Mouse (Mus musculus) embryonic stem cell, embryonic (primary cell): ENCODE measurements around the gene Bfsp2.

Experiments used
- CTCF ChIA-PET, 4 experiments: fragments of 300-600 bp in 2 of 4; fragments of 350-600 bp in 2 of 4; sonication (Branson Sonifier 250); formaldehyde crosslinking; loops; one replicate each; lab custom pipeline; 2022; ENCODE audit warnings: inconsistent platforms in 2 of 4; lab: Charles Lee
- POLR2A ChIA-PET, 4 experiments: fragments of 300-600 bp in 2 of 4; fragments of 350-600 bp in 2 of 4; sonication (Branson Sonifier 250); formaldehyde crosslinking; loops; one replicate each; lab custom pipeline; 2022; ENCODE audit warnings: antibody characterized with exemption in 4 of 4, inconsistent platforms in 1 of 4; lab: Charles Lee

Gene Bfsp2

DNA sequence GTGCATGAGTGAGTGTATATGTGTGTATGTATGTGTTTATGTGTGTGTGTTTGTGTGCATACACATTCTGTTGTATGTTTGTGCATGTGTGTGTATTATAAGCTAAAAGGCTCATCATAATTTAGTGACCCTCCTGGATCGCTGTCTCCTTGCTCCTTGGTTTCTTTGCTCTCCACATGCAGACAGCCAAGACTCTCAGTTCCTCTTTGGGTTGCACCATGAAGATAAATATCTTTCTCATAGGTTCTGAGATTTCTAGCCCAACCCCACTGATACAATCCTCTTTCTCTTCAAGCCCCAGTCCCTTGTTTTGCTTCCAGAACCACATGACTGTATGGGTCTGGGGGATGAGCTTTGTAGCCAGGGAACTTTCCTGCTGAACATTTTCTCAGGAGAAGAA is 20.9 kb downstream of the Bfsp2 start:
- CTCF ChIA-PET = interaction anchor here in 1 of 4 experiments (2.2 kb wide), 1 partner anchor 10 kb away, joined by 6 read pairs; no protein-coding TSS in a partner anchor
- POLR2A ChIA-PET = interaction anchor here in 1 of 4 experiments (0.6 kb wide), 1 partner anchor 116 kb away, joined by 3 read pairs; no protein-coding TSS in a partner anchor

DNA sequence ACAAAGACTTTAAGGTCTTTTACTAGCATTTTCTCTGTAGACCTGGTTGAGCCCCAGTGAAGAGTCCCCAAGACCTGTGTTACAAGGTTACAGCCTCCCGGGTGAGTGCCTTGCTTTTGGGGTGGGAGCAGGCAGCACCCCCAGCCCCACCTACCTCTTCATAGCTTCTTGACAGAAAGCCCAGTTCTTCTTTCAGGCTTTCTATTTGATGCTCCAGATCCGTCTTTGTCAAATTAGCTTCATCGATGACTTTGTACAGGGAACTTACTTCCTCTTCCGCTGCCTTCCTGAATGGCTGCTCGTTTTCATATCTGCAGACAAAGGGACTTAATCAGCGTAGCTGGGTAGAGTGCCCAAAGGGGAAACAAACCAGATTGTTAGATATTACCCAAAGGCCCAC is 30.6 kb downstream of the Bfsp2 start:
- ChIA-PET CTCF (no interaction called here), POLR2A (interaction anchor here in 1 of 4 experiments (1.5 kb wide), 1 partner anchor 102 kb away, joined by 3 read pairs; no protein-coding TSS in a partner anchor)

DNA sequence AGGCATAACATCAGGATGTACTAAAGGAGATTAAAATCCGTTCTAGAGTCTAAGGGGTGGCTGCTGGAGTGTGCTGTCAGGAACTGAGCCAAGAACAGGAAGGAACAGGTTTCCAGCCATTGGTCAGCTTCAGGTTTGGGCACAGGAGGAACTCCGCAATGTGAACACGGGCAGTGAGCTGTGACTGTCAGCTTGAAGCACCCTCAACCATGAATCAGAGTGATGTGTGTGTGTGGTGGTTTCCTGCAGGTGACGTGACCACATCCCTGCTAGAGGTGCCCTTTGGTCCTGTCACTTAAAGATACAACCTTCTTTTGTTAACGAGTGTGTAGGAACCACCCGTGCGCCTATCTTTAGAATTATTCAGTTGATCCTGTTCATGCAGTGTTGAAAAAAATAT is 31.1 kb downstream of the Bfsp2 start:
- POLR2A ChIA-PET = no interaction called here

DNA sequence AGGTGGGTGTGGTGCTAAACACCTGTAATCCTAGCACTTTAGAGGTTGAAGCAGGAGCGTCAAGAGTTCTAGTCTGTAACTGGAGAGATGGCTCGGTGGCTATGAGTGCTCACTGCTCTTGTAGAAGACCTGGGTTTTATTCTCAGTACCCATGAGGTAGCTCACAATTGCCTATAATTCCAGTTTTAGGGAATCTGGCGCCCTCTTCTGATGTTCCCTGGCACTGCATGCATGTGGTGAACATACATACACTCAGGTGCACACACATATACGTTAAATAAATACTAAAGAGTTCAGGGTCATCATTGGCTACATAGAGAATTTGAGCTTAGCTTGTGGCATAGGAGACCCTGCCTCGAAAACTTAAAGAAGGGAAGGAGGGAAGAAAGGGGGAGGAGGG is 35.6 kb downstream of the Bfsp2 start:
- ChIA-PET POLR2A (interaction anchor here in 2 of 4 experiments (0.6 to 1.0 kb wide), 2 partner anchors 21 to 922 kb away, joined by 3 read pairs; no protein-coding TSS in a partner anchor), CTCF (interaction anchor here in 3 of 4 experiments (0.7 to 1.2 kb wide), 5 partner anchors 14 to 237 kb away, joined by 3 to 5 read pairs (median 3); no protein-coding TSS in a partner anchor)

More for the DNA sequence above, 31.1 kb downstream of the Bfsp2 start:
- CTCF ChIA-PET = no interaction called here

DNA sequence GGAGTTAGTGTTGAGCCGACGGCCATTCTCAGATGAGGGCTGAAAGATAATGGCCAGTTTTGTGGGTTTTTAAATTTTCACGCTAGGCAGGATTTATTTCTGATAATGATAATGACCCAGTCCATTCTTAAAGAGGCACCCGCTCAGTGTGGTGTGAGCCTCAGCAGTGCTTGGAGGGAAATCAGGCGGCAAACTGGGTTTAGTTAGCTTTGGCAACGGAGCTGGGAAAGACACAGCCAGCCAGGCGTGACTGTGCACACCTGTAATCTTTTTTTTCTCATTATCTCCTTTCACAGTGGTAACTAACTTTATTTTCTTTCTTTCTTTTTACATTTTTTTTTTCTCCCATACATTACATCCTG is 36.4 kb downstream of the Bfsp2 start:
- POLR2A ChIA-PET = interaction anchor here in 1 of 4 experiments (1.6 kb wide), 1 partner anchor 13 kb away, joined by 5 read pairs; no protein-coding TSS in a partner anchor
- CTCF ChIA-PET = no interaction called here

DNA sequence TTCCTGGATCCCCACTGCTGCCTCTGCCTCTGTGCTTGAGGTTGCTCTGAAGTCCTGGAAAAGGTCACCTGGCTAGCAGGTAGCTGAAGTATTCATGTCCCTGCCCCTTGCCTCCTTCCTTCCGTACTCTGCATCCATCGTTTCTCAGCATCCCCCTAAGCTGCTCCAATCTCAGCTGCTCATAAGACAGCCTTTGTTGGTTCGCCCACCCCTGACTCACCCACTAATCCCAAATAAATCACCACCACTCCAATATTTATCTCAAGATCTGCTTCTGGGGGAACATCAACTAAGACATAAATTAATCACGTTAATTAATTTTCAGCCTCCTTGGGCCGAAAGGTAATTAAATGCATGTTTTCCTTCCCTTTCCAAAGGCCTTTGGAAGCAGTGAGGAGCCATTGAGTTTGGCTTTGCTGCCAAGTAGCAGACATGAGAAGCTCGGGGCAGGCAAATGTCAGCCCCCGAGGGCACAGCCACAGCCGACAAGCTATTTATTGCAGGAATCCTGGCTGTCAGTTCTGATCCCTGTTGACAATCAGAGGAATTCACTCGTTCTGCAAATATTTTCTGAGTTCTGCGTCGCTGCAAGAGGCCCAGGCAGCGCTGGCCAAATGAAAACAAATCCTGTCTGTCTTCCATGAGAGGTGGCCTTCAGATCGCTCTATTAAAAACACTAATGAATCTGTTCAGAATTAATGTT is 36.9 kb downstream of the Bfsp2 start:
- ChIA-PET POLR2A (interaction anchor here in 3 of 4 experiments (0.7 to 1.6 kb wide), 3 partner anchors 10 to 159 kb away, joined by 3 to 5 read pairs (median 3); no protein-coding TSS in a partner anchor), CTCF (interaction anchor here in 1 of 4 experiments (0.5 kb wide), 1 partner anchor 234 kb away, joined by 3 read pairs; no protein-coding TSS in a partner anchor)

- CTCF ChIA-PET = no interaction called here
- POLR2A ChIA-PET = interaction anchor here in 2 of 4 experiments (1.3 to 1.5 kb wide), 2 partner anchors 13 to 60 kb away, joined by 4 to 5 read pairs; no protein-coding TSS in a partner anchor
Measured at GRCm38 (mm10) chr9:103440597-103440996, 39.6 kb downstream of the Bfsp2 start.

DNA sequence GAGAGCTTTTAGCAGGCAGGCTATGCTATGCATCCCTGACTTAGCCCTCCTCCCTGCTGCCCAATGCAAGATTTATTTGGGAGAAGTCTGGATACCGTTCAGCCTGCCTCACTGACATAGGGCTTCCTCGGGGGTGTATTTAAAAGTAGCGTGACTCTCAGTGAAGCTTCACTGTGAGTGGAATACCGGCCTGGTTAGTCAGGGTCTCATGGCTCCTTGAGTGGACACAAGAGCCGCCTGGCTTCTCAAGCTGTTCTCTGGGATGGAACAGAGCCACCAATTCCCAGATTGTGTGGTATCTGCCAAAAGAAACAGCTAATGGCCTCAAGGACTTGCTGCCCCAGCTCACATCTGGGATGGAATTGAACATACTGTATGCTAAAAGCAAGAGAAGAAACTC is 43.1 kb downstream of the Bfsp2 start:
- ChIA-PET CTCF (no interaction called here), POLR2A (interaction anchor here in 2 of 4 experiments (0.9 to 1.9 kb wide), 5 partner anchors 10 to 132 kb away, joined by 3 to 6 read pairs (median 4); partner anchors contain the start of genes 1300017J02Rik (in 1 of the 2) and Topbp1 (in 1 of the 2))

GRCm38 (mm10) chr9:103434116-103434515 is 46.1 kb downstream of the Bfsp2 start:
- ChIA-PET CTCF (interaction anchor here in 3 of 4 experiments (0.6 to 0.7 kb wide), 4 partner anchors 12 to 775 kb away, joined by 3 to 7 read pairs (median 4); no protein-coding TSS in a partner anchor), POLR2A (interaction anchor here in 1 of 4 experiments (1.1 kb wide), 1 partner anchor 9 kb away, joined by 3 read pairs; no protein-coding TSS in a partner anchor)

DNA sequence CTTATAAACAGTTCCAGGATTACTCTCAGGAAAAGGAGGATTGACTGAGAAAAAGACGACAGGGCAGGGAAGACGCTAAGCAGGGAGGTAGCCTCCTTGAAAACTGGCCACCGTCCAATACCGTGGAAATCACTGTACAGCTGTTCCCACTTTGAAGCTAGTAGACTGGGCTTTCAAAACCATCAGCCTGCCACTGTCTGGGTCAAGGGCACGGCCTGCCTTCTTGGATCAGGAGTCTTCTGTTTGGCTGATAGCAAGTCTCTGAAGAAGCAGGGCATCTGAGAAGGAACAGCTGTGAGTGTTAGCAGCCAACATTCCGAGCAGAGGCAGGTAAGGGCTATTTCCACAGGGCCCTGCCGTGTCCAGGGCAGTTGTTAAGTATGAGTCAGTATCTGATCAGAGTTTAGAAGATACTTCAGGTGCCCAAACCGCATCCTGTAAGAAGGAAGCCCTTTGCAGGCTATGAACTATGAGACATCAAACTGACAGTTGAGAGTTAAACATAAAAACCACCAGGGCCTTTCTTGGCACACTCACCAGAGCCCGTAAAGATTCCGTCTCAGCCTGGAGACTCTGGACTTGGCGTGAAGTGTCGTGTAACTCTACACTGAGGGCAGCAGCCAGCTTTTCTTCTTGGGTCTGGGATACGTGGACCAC is 48.0 kb downstream of the Bfsp2 start:
- CTCF ChIA-PET = interaction anchor here in 1 of 4 experiments (0.6 kb wide), 1 partner anchor 47 kb away, joined by 6 read pairs; no protein-coding TSS in a partner anchor

DNA sequence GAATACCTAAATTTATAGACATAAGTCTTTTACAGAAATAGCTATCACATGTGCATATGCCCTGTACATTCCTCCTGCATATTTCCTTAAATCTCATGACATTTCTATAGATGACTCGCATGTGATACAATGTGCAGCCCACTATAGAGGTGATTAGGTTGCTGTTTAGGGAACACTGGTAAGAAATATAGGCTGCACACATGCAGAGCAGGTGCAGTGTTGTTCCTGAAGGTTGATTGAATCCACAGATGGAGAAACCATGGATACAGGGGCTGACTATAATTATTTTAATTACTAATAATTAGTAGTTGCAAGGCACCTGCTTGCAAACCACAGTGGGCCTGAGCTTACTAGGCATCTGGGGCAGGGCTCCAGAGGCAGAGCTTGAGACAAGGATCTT is 48.5 kb downstream of the Bfsp2 start:
- CTCF ChIA-PET = interaction anchor here in 2 of 4 experiments (0.6 to 1.3 kb wide), 2 partner anchors 13 to 47 kb away, joined by 3 to 6 read pairs; no protein-coding TSS in a partner anchor

More for the DNA sequence above, 48.0 kb downstream of the Bfsp2 start:
- POLR2A ChIA-PET = interaction anchor here in 2 of 4 experiments (0.7 to 2.5 kb wide), 5 partner anchors 11 to 73 kb away, joined by 3 to 10 read pairs (median 4); no protein-coding TSS in a partner anchor

GRCm38 (mm10) chr9:103430431-103431220 is 49.6 kb downstream of the Bfsp2 start:
- CTCF ChIA-PET = interaction anchor here in 1 of 4 experiments (1.3 kb wide), 1 partner anchor 14 kb away, joined by 3 read pairs; no protein-coding TSS in a partner anchor

More for the DNA sequence above, 48.5 kb downstream of the Bfsp2 start:
- POLR2A ChIA-PET = interaction anchor here in 2 of 4 experiments (0.7 to 2.5 kb wide), 6 partner anchors 12 to 81 kb away, joined by 3 to 10 read pairs (median 4); no protein-coding TSS in a partner anchor

GRCm38 (mm10) chr9:103426425-103426824 is 53.8 kb downstream of the Bfsp2 start:
- POLR2A ChIA-PET = interaction anchor here in 3 of 4 experiments (0.6 to 2.3 kb wide), 18 partner anchors 10 to 492 kb away, joined by 3 to 10 read pairs (median 4); no protein-coding TSS in a partner anchor
- CTCF ChIA-PET = interaction anchor here in 2 of 4 experiments (0.5 to 0.9 kb wide), 2 partner anchors 9 to 210 kb away, joined by 3 to 4 read pairs; no protein-coding TSS in a partner anchor

More at GRCm38 (mm10) chr9:103430431-103431220, 49.6 kb downstream of the Bfsp2 start:
- POLR2A ChIA-PET = interaction anchor here in 2 of 4 experiments (0.6 to 2.5 kb wide), 6 partner anchors 13 to 80 kb away, joined by 3 to 10 read pairs (median 4); no protein-coding TSS in a partner anchor

DNA sequence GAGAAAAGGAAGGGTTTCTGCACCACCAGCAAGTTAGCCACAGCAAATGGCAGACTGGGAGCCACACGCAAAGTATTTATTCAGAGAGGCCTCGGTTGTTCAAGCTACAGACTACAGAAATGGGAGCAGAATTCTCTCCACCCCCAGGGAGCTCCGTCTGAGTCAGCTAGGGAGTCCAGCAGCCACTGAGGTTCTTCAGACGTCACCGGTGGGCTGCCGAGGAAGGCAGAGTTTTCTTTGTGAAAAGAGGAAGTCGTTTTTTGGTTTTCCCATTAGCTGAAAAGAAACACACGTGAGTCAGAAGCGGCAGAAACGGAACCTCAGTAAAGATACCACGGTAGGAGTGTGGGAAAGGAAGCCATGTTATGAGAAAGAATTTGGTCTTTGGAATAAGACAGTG is 55.4 kb downstream of the Bfsp2 start:
- POLR2A ChIA-PET = no interaction called here
- CTCF ChIA-PET = no interaction called here

DNA sequence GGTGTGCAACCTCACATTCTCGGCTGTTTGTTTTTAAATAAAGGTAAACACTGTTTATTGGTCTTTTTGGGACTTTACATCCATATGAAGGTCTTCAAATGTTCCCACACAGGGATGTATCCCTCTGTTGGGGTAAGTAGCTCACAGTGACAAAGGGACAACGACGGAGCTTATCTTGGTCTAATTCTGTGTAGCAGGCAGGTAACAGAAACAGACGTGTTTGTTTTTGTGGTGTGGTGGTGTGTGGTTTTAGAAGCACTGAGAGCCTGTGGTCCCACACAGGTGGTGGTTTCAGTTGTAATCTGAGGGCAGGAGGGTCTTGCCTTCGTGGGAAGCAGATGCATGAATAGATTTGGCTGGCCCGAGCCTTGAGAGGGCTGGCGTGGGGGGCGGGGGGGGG is 56.3 kb downstream of the Bfsp2 start:
- ChIA-PET CTCF (interaction anchor here in 1 of 4 experiments (0.5 kb wide), 1 partner anchor 939 kb away, joined by 3 read pairs; no protein-coding TSS in a partner anchor), POLR2A (interaction anchor here in 1 of 4 experiments (0.6 kb wide), 1 partner anchor 9 kb away, joined by 4 read pairs; no protein-coding TSS in a partner anchor)

GRCm38 (mm10) chr9:103423384-103423783 is 56.8 kb downstream of the Bfsp2 start:
- ChIA-PET POLR2A (interaction anchor here in 1 of 4 experiments (0.6 kb wide), 1 partner anchor 10 kb away, joined by 4 read pairs; no protein-coding TSS in a partner anchor), CTCF (interaction anchor here in 2 of 4 experiments (0.5 kb wide), 2 partner anchors 785 to 938 kb away, joined by 3 read pairs; no protein-coding TSS in a partner anchor)

- POLR2A ChIA-PET = interaction anchor here in 1 of 4 experiments (1.6 kb wide), 1 partner anchor 30 kb away, joined by 3 read pairs; no protein-coding TSS in a partner anchor
- CTCF ChIA-PET = interaction anchor here in 1 of 4 experiments (0.5 kb wide), 1 partner anchor 786 kb away, joined by 3 read pairs; no protein-coding TSS in a partner anchor
Measured at GRCm38 (mm10) chr9:103422847-103423246, 57.4 kb downstream of the Bfsp2 start.
